Mouse (Mus musculus) C2C12 (cell line): ENCODE measurements around the gene 1700001C02Rik. TPM values are rescaled to one million over a fixed set of nuclear protein-coding genes. Genes with fewer than 3 reads are reported as not detected.

Source experiments
- H3K27me3 ChIP-seq: one replicate; pipeline ENCODE4 v1.6.1; 2011; ENCODE audit not compliant: control insufficient read depth, insufficient read depth, insufficient read length
- H3K36me3 ChIP-seq: one replicate; pipeline ENCODE4 v1.6.1; 2011; ENCODE audit not compliant: control insufficient read depth, insufficient read depth
- H3K4me3 ChIP-seq: one replicate; pipeline ENCODE4 v1.5.1; 2011; ENCODE audit warnings: mild to moderate bottlenecking, control low read depth; ENCODE audit not compliant: poor library complexity, insufficient read depth, severe bottlenecking
- H3K79me2 ChIP-seq: one replicate; pipeline ENCODE4 v1.6.1; 2011; ENCODE audit not compliant: control insufficient read depth, insufficient read depth
- H3K79me3 ChIP-seq: one replicate; pipeline ENCODE4 v1.6.1; 2011; ENCODE audit warnings: low read depth, control low read depth
- H3ac ChIP-seq: one replicate; pipeline ENCODE3; 2011; ENCODE audit warnings: low read depth; ENCODE audit not compliant: control insufficient read depth, insufficient read length
- CEBPB ChIP-seq: IDR thresholded peaks from one replicate; pipeline ENCODE4 v1.6.1; 2011; ENCODE audit warnings: low read depth, mild to moderate bottlenecking, control low read depth, moderate library complexity
- CTCF ChIP-seq: IDR thresholded peaks from one replicate; pipeline ENCODE4 v1.5.1; 2011; ENCODE audit not compliant: control insufficient read depth, insufficient read depth, insufficient read length
- FOSL1 ChIP-seq: IDR thresholded peaks from one replicate; pipeline ENCODE4 v1.8.0; 2011; ENCODE audit warnings: mild to moderate bottlenecking, low read length; ENCODE audit not compliant: poor library complexity, insufficient read depth, severe bottlenecking
- MAX ChIP-seq: IDR thresholded peaks from one replicate; pipeline ENCODE4 v1.6.1; 2011; ENCODE audit warnings: mild to moderate bottlenecking, control low read depth
- MYOD1 ChIP-seq: IDR thresholded peaks from one replicate; pipeline ENCODE4 v1.6.1; 2011; ENCODE audit warnings: low read depth; ENCODE audit not compliant: control insufficient read depth, insufficient read length
- MYOG ChIP-seq: IDR thresholded peaks from one replicate; pipeline ENCODE4 v1.6.1; 2011; ENCODE audit not compliant: control insufficient read depth, insufficient read length; ENCODE audit errors: extremely low read depth
- USF1 ChIP-seq: IDR thresholded peaks from one replicate; pipeline ENCODE4 v1.6.1; 2011; ENCODE audit warnings: low read depth, mild to moderate bottlenecking, control low read depth, moderate library complexity
- polyA plus RNA-seq: library from polyadenylated mRNA; unstranded; fragments of >200 nt; fragmentation: generic; extraction: Trizol; gene quantifications from one replicate; pipeline ENCODE4 v1.2.1, GENCODE M21; 2012; ENCODE audit warnings: missing spikeins

Gene 1700001C02Rik
- polyA plus RNA-seq, 1 experiment, result not detected

GRCm38 (mm10) chr5:30484591-30484990 lies 18.7 kb downstream of the 1700001C02Rik start:
- Histone ChIP-seq H3ac (no peak overlapping the region), H3K27me3 (peaks cover 66% of the 10 kb centered on the region), H3K4me3 (no peak overlapping the region), H3K36me3 (no peaks in the 10 kb centered on the region), H3K79me3 (no peaks in the 10 kb centered on the region), H3K79me2 (no peaks in the 10 kb centered on the region)
- TF ChIP-seq MYOG, result no peak
- TF ChIP-seq USF1, result no peak
- TF ChIP-seq MAX, result no peak
- TF ChIP-seq FOSL1, result no peak
- TF ChIP-seq CTCF, result no peak
- TF ChIP-seq CEBPB, result no peak
- no peak for TF ChIP-seq MYOD1

GRCm38 (mm10) chr5:30485136-30485535 lies 19.3 kb downstream of the 1700001C02Rik start:
- Histone ChIP-seq H3K79me3 (no peaks in the 10 kb centered on the region), H3K4me3 (no peak overlapping the region), H3ac (no peak overlapping the region), H3K79me2 (no peaks in the 10 kb centered on the region), H3K36me3 (no peaks in the 10 kb centered on the region), H3K27me3 (peaks cover 61% of the 10 kb centered on the region)
- TF ChIP-seq CEBPB (no peak), CTCF (no peak), MAX (no peak), FOSL1 (no peak), MYOG (no peak), USF1 (no peak), MYOD1 (no peak)

- no peak for TF ChIP-seq CEBPB
- TF ChIP-seq USF1, result no peak
- no peak for TF ChIP-seq MYOD1
- no peak for TF ChIP-seq MAX
- TF ChIP-seq MYOG, result no peak
- no peak for TF ChIP-seq CTCF
- no peak for TF ChIP-seq FOSL1
- no peak overlapping the region for H3K4me3 ChIP-seq
- H3K79me2 ChIP-seq, result no peaks in the 10 kb centered on the region
Observed at GRCm38 (mm10) chr5:30490215-30490614, 24.4 kb downstream of the 1700001C02Rik start.

GRCm38 (mm10) chr5:30490845-30491244 lies 25.0 kb downstream of the 1700001C02Rik start:
- Histone ChIP-seq H3K79me3 (no peaks in the 10 kb centered on the region), H3ac (no peak overlapping the region), H3K27me3 (peaks cover 35% of the 10 kb centered on the region), H3K4me3 (no peak overlapping the region), H3K79me2 (no peaks in the 10 kb centered on the region), H3K36me3 (no peaks in the 10 kb centered on the region)
- no peak for TF ChIP-seq MAX
- no peak for TF ChIP-seq MYOG
- no peak for TF ChIP-seq FOSL1
- no peak for TF ChIP-seq CTCF
- TF ChIP-seq MYOD1, result no peak
- no peak for TF ChIP-seq CEBPB
- no peak for TF ChIP-seq USF1

More at GRCm38 (mm10) chr5:30490215-30490614, 24.4 kb downstream of the 1700001C02Rik start:
- peaks cover 36% of the 10 kb centered on the region for H3K27me3 ChIP-seq
- no peaks in the 10 kb centered on the region for H3K36me3 ChIP-seq
- H3ac ChIP-seq, result no peak overlapping the region
- H3K79me3 ChIP-seq, result no peaks in the 10 kb centered on the region

- H3K79me3 ChIP-seq, result no peaks in the 10 kb centered on the region
- H3ac ChIP-seq, result no peak overlapping the region
- TF ChIP-seq MYOD1 (no peak), USF1 (no peak), MAX (no peak)
- H3K27me3 ChIP-seq, result peaks cover 39% of the 10 kb centered on the region
- H3K79me2 ChIP-seq, result no peaks in the 10 kb centered on the region
- H3K36me3 ChIP-seq, result no peaks in the 10 kb centered on the region
- no peak overlapping the region for H3K4me3 ChIP-seq
Observed at GRCm38 (mm10) chr5:30493723-30494122, 27.9 kb downstream of the 1700001C02Rik start.

GRCm38 (mm10) chr5:30494606-30495005 lies 28.8 kb downstream of the 1700001C02Rik start:
- peaks cover 40% of the 10 kb centered on the region for H3K27me3 ChIP-seq
- H3ac ChIP-seq, result no peak overlapping the region
- no peaks in the 10 kb centered on the region for H3K79me3 ChIP-seq
- H3K79me2 ChIP-seq, result no peaks in the 10 kb centered on the region
- no peak for TF ChIP-seq MYOG
- no peak for TF ChIP-seq FOSL1
- no peak for TF ChIP-seq CTCF
- no peak for TF ChIP-seq MAX
- no peak for TF ChIP-seq CEBPB
- no peak for TF ChIP-seq MYOD1
- no peak for TF ChIP-seq USF1
- H3K36me3 ChIP-seq, result no peaks in the 10 kb centered on the region
- H3K4me3 ChIP-seq, result no peak overlapping the region
